Mouse (Mus musculus) left cerebral cortex, adult 2 months (tissue): Measurements from ENCODE around the gene Thap3. TPM values are rescaled to one million over a fixed set of nuclear protein-coding genes. Genes with fewer than 3 reads are reported as not detected.

Experiments
- DNase-seq, 2 experiments: peaks; one replicate each; pipeline ENCODE4 v3.0.0; 2021 to 2022; ENCODE audit warnings: low spot score in 2 of 2, mixed read lengths in 1 of 2; ENCODE audit errors: extremely low spot score in 1 of 2
- H3K27ac ChIP-seq: fragments of 200-600 bp; 2 replicates; pipeline ENCODE4 v1.8.1; 2022
- H3K4me3 ChIP-seq: fragments of 200-600 bp; 2 replicates; pipeline ENCODE4 v1.8.1; 2022
- CTCF ChIP-seq: fragments of 200-600 bp; IDR thresholded peaks from 2 replicates; pipeline ENCODE4 v1.8.1; 2022; ENCODE audit warnings: antibody characterized with exemption, mild to moderate bottlenecking, moderate library complexity
- intact Hi-C: fragments of 180-260 bp; cut with DNase I; formaldehyde crosslinking; loops from one replicate; pipeline ENCODE4 v1.15.1; 2025
- total RNA-seq, 2 experiments: library from RNA; stranded (reverse); gene quantifications; 2 replicates each; pipeline ENCODE4 v1.2.3; 2021

Gene Thap3
- total RNA-seq, 2 experiments from 2014 or later = 19.2 to 20.7 TPM

DNA sequence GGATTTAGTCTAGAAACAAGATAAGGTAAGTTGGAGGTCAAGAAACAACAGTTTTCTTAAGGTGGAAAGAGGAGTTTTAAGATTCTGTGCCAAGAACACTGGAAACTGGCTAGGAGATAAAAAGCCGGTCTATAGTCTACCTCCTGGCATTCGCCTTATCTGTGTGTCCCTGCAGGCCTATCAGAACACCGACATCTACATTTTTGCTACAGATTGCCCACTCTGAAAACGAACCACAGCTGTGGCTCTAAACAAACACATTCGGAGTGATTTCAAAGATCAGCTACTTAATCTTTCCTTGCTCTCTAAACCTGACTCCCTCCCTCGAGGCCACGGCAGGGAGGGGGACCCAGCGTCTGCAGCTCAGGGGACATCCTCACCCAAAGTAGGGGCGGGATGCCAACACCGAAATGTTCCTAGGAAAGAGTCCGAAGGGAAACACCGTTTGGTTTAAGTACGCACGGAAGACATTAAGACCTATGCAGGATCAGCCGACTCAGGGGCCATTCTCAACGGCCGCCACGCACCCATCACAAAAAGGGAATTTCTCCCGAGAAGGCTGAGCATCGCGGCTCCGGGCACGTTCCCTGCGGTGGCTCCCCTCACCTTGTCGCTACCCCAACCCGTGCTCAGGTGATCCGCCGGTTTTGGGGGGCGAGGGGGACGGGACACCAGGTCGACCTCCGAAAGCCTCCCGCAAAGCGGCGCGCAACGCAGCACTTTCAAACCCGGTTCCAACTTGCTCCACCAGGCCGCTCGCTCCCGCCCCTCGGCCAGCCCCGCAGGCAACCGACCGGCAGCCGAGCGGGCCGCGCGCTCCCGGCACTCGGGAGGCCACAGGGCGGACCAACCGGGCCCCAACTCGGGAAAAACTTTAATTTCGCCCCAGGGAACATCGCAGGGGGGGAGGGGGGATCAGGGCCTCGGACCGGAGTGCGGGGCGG lies 5.7 kb upstream of the Thap3 start:
- intact Hi-C loops = no loop called here
- no peak for TF ChIP-seq CTCF
- DNase-seq = no peak
- no peak overlapping the region for H3K27ac ChIP-seq
- H3K4me3 ChIP-seq = peak overlapping the region; percentile 97

DNA sequence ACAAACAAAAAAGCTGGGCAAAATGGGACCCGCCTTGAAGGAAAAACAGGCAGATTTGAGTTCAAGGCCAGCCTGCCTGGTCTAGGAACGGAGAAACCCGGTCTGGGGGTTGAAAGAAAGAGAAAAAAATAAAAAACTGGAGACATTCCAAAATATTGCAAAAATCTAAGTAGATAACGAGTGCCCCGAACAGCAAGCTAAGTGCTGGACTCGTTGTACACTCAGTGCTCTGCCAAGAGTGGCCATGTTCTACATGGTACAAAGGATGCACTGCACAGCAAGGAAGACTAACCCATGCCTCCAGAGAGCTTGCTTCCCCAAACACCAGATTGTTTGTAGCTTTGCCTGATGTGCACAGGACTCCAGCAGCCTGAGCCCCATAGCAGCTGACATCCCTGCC lies 4.2 kb upstream of the Thap3 start:
- intact Hi-C loops = no loop called here
- DNase-seq = no peak
- Histone ChIP-seq H3K27ac (no peak overlapping the region), H3K4me3 (no peak overlapping the region)
- no peak for TF ChIP-seq CTCF

DNA sequence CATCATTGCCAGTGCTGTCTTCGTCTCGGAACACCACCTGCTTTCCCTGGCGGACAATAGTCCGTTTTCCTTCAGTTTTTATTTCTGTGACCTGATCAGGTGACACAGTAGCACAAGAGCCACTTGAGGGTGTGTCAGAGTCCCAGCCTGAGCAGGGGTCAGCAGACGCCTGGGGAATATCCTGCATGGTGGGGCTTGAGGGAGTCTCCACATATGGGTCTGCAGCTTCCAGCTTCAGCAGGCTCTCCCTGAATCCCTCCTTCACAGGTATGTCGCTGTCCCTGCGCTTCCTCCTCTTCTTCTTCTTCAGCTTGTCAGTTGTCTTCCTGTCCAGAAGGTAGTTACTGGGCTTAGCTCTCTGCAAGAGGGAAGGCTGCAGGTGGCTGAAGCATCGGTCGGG lies 3.3 kb upstream of the Thap3 start:
- intact Hi-C loops = no loop called here
- DNase-seq = no peak
- no peak overlapping the region for H3K27ac ChIP-seq
- no peak for TF ChIP-seq CTCF
- H3K4me3 ChIP-seq = no peak overlapping the region

DNA sequence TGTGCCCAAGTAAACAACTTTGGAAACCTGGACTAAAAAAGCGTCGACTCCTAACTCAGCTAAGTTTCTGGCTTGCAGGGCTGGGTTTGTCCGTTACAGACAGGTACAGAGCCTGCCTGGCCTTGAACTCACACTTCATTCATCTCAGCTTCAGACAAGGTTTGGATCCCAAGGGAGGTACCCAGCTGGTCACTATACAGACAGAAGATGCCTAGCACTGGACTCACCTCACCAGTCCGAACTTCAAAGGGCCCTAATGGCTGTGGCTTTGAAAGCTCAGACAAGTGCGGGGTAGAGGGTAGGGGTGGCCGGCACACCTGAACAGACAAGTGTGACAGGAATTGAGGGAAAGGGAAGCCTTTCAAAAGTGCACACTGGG lies 302 bp upstream of the Thap3 start:
- intact Hi-C loops = no loop called here
- Histone ChIP-seq H3K27ac (peak overlapping the region; percentile 95), H3K4me3 (peak overlapping the region; percentile 78)
- DNase-seq = no peak
- no peak for TF ChIP-seq CTCF

DNA sequence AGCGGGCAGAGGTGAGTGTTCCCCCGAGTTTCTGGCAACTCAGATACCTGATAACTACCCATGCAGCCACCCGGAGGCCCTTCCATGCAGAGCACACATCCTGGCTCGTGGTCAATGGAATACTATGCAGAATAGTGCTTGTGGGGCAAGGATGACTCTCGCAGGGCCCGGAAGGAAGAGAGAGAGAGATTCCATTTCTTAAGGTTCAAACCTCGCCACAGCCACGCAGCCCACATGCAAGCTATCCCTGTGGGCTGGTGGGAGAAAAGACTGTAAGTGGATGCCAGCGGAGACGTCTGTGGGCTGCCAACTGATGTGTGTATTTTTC lies 819 bp downstream of the Thap3 start:
- no peak for TF ChIP-seq CTCF
- intact Hi-C loops = no loop called here
- peak overlapping the region; percentile 95; the same call in 1 of the 2 replicates for H3K27ac ChIP-seq

DNA sequence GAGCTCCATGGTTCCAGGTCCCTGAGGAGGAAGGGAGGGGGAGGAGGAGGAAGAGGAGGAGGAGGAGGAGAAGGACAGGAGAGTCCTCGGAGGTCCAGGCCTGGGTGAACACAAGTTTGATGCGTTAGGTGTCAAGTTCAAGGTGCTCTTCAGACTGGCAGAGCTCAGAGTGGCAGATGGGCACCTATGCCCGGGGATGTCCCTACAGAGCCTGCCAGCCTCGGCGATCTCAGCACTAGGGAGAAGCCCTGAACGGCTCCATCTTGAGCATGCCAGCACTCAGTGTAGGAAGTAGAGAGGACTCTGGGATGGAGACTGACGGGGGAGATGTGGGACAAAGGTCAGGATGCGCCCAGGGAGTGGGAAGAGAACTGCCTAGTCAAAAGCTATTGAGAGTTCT lies 2.1 kb downstream of the Thap3 start:
- H3K4me3 ChIP-seq = no peak overlapping the region
- intact Hi-C loops = no loop called here
- H3K27ac ChIP-seq = no peak overlapping the region
- no peak for DNase-seq
- TF ChIP-seq CTCF = no peak

More for the DNA sequence above, 819 bp downstream of the Thap3 start:
- DNase-seq = no peak
- peak overlapping the region; percentile 78 for H3K4me3 ChIP-seq

DNA sequence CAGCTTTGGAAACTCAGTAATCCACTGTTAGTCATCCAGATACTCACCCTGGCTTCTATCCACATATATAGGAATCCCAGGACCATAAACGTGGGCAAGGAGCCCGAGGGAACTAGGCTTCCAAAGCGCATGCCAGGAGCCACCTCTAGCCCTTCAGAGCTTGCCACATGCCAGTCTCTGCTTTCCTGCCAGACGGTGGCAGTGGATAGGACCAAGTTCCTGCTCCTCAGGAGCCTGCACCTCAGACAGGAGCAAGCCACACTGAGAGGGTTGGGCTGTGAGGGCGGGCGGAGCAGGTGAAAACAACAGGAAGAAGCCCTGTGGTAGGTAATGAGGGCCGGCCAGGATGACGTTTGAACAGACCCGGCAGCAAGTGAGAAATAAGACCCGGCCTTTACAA lies 2.9 kb downstream of the Thap3 start:
- H3K27ac ChIP-seq = no peak overlapping the region
- intact Hi-C loops = no loop called here
- no peak for DNase-seq
- H3K4me3 ChIP-seq = no peak overlapping the region
- TF ChIP-seq CTCF = no peak

DNA sequence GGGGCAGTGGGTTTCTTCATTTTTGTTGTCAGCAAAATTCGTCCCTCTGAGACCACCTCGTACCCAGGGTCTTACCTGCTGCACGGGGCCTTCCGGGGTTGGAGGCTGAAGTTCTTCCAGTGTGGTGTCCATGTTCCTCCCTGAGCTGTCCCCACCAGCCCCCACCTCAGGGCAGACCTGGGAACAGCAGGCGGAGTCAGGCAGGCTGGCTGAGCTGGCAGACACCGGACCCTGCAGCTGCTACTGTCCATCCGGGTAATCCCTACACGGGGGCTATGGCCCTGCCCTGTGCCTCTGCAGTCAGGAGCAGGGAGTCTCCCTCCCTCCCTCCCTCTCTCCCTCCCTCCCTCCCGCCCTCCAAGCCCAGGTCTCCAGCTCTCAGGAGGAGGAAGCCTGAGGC lies 5.2 kb downstream of the Thap3 start:
- intact Hi-C loops = no loop called here
- H3K27ac ChIP-seq = no peak overlapping the region
- no peak overlapping the region for H3K4me3 ChIP-seq
- no peak for TF ChIP-seq CTCF
- no peak for DNase-seq

DNA sequence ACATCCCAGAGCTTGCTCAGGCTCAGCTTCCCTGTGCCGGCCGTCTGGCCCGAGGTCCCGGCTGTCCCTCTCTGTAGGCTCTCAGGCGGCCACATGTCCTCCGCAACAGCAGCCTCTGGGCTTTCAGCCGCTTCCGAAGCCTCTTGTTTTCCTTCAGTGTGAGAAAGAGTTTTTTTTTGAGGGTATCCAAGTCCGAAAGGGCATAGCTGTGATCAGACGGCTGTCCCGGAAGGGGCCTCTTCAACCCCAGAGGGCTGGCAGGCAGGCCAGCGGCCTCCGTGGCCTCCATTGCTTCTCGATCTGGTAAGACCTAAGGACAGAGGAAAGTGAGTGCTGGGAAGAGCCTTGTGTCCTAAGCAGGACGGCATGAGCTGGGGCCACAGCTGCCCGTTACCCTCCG lies 5.8 kb downstream of the Thap3 start:
- no peak for TF ChIP-seq CTCF
- no peak overlapping the region for H3K27ac ChIP-seq
- intact Hi-C loops = no loop called here
- DNase-seq = no peak
- no peak overlapping the region for H3K4me3 ChIP-seq

DNA sequence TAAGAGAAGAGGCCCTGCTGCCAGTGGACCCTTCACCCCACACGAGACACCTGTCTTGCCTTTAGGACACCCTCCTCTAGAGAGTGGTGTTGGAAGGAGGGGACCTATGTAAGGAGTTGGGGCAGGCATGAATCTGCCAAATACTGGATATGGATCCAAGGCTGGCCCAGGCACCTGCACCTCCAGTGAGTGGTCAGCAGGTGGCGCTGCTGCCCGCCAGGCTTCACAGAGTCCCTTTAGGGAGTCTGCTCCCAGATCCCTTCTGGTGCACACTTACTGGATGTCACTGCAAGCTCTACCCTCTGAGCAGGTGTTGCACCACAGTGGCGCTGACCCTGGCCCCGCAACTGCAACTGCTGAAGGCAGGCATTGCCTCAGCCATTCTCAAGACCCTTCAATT lies 7.4 kb downstream of the Thap3 start:
- intact Hi-C loops = loop anchor here (2.0 kb wide), 3 partner anchors 49 to 115 kb away; partner anchors contain the start of genes Nol9 and Tas1r1
- peak; percentile 100 for TF ChIP-seq CTCF
- H3K27ac ChIP-seq = no peak overlapping the region
- no peak overlapping the region for H3K4me3 ChIP-seq
- DNase-seq = peak; percentile 77 to 86

DNA sequence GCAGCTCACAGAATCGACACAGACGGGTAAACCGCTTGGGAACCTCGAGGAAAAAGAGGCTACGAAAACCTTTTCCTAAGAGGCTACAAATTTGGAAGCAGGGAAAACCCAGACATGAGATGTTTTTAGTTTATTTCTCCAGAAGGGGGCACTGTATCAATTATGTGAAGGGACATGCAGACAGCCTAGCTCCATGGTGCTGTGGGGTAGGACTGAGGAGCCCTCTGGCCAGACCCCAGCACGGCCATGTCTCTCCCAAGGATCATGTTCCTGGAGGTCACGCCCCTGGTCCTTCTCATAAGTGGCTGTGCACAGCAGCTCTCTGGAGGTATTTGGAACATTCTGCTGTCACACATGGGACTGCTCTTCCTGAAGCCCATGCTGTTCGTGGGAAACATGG lies 8.1 kb downstream of the Thap3 start:
- no peak overlapping the region for H3K4me3 ChIP-seq
- DNase-seq = no peak
- intact Hi-C loops = loop anchor here (2.0 kb wide), 3 partner anchors 50 to 116 kb away; partner anchors contain the start of genes Nol9 and Tas1r1
- no peak overlapping the region for H3K27ac ChIP-seq
- TF ChIP-seq CTCF = peak; percentile 58

DNA sequence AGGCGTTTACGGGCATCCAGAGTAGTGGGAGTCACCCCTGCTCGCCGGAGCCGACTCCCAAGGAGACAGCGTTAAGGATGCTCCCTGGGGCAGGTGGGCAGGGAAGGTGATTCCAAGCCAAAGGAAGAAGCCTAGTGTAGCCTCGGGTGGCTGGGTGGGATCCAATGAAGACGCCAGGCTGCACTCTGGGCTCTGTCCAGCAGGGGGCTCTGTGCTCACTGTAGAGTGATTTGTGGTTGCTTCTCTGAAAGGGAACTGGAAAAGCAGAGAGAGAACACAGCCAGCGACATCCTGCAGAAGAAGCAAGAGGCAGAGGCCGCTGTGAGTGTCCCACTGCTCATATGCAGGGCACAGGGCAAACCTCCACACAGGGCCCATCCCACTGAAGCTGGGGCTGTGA lies 11.0 kb downstream of the Thap3 start:
- Histone ChIP-seq H3K27ac (no peak overlapping the region), H3K4me3 (no peak overlapping the region)
- intact Hi-C loops = no loop called here
- peak; percentile 95 for TF ChIP-seq CTCF
- DNase-seq = peak; percentile 82 to 92

DNA sequence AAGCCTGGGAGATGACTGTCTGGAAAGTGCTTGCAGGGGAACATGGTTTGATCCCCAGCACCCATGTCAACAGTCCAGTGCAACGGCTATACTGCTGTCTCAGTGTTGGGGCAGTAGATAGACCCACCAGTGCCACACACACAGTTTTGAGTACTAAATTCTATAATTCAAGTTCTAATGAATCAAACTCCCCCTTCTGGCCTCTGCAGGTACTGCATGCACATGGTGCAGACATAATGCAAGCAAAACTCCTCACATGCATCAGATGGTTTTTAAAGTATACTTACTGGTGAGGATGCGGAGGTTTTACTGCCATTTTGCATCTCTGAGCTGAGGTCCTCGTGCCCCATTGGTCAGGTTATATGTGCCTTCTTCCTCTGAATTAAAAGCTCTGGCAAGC lies 13.4 kb downstream of the Thap3 start:
- Histone ChIP-seq H3K4me3 (no peak overlapping the region), H3K27ac (no peak overlapping the region)
- DNase-seq = no peak
- TF ChIP-seq CTCF = peak; percentile 63
- intact Hi-C loops = no loop called here
